Mouse (Mus musculus): Measurements from ENCODE around the gene Gpr27. TPM values are rescaled to one million over a fixed set of nuclear protein-coding genes. Genes with fewer than 3 reads are reported as not detected.

The Gpr27 gene
- polyA plus RNA-seq, 1 experiment from 2014 or later = 0.18 TPM

DNA sequence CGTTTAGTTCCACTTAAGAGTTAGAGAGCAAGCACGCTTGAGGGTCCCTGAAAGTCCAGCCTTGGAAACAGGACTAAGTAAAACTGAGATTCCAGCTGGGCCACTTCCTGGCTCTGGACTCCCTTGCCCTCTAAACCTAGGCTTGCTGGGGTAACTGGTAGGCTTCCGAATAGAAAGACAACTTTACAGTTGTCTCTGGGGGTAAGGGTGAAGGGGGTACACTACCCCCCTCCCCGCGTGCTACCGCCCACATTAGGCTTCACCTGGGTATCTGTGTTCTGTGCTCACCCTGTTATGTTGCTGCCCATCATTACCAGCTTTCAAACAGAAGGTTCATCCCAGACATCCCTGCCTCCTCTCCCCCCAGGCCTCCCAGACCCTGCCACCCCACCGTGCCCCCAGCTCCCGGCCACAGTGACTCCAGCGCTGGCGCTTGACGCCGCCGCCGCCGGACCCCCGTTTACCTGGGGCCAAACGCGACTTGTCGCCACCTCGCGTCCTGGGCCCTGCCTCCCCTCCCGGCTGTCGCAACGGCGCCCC lies 743 bp upstream of the Gpr27 start:
- Histone ChIP-seq H3K27me3 (ENCODE audit: insufficient read depth, low read length) (peaks cover 62% of the 10 kb centered on the region), H3K36me3 (replicated peaks; ENCODE audit: insufficient read depth, low read length) (no peaks in the 10 kb centered on the region), H3K4me2 (ENCODE audit: low read depth, low read length) (peak overlapping the region; percentile 75), H3K27ac (ENCODE audit: low read depth) (no peak overlapping the region), H3K4me3 (ENCODE audit: low read depth, low read length) (peak overlapping the region; percentile 54; the same call in 1 of the 2 replicates), H3K9me3 (ENCODE audit: low read length) (no peaks in the 10 kb centered on the region), H3K4me1 (ENCODE audit: insufficient read depth) (peaks cover 5% of the 10 kb centered on the region; the same call in 1 of the 2 replicates), H3K9ac (replicated peaks) (no peak overlapping the region)
- ATAC-seq = no peak
- WGBS (ENCODE audit: insufficient replicate concordance) = 7% methylated on average over 25 of the region's 25 CpGs
- no peak for DNase-seq
- TF ChIP-seq EP300 (IDR thresholded peaks at IDR 0.05; ENCODE audit: low read depth) (no peak), CTCF (IDR thresholded peaks at IDR 0.05; ENCODE audit: low read depth) (no peak)

DNA sequence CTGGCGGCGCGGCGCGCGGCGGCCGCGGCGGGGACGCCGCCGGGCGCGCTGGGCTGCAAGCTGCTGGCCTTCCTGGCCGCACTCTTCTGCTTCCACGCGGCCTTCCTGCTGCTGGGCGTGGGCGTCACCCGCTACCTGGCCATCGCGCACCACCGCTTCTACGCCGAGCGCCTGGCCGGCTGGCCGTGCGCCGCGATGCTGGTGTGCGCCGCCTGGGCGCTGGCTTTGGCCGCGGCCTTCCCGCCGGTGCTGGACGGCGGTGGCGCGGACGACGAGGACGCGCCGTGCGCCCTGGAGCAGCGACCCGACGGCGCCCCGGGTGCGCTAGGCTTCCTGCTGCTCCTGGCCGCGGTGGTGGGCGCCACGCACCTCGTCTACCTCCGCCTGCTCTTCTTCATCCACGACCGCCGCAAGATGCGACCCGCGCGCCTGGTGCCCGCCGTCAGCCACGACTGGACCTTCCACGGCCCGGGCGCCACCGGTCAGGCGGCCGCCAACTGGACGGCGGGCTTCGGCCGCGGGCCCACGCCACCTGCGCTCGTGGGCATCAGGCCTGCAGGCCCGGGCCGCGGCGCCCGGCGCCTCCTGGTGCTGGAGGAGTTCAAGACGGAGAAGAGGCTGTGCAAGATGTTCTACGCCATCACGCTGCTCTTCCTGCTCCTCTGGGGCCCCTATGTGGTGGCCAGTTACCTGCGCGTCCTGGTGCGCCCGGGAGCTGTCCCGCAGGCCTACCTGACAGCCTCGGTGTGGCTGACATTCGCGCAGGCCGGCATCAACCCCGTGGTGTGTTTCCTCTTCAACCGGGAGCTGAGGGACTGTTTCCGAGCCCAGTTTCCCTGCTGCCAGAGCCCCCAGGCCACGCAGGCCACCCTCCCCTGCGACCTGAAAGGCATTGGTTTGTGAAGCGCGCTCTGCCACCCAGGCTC lies 700 bp downstream of the Gpr27 start:
- 2% methylated on average over 87 of the region's 110 CpGs for WGBS (ENCODE audit: insufficient replicate concordance)
- H3K27ac ChIP-seq (ENCODE audit: low read depth) = no peak overlapping the region

GRCm38 (mm10) chr6:99700484-99700883 lies 8.0 kb downstream of the Gpr27 start:
- no peak for TF ChIP-seq CTCF (IDR thresholded peaks at IDR 0.05; ENCODE audit: low read depth)
- no peak for TF ChIP-seq EP300 (IDR thresholded peaks at IDR 0.05; ENCODE audit: low read depth)
- DNase-seq (no peak), ATAC-seq (no peak)
- H3K36me3 ChIP-seq (replicated peaks; ENCODE audit: insufficient read depth, low read length) = no peaks in the 10 kb centered on the region
- WGBS (ENCODE audit: insufficient replicate concordance) = 73% methylated on average over 3 of the region's 3 CpGs
- H3K9me3 ChIP-seq (ENCODE audit: low read length) = no peaks in the 10 kb centered on the region
- no peak overlapping the region for H3K27ac ChIP-seq (ENCODE audit: low read depth)
- no peak overlapping the region for H3K4me3 ChIP-seq (ENCODE audit: low read depth, low read length)
- H3K27me3 ChIP-seq (ENCODE audit: insufficient read depth, low read length) = peaks cover 22% of the 10 kb centered on the region
- H3K4me1 ChIP-seq (ENCODE audit: insufficient read depth) = no peaks in the 10 kb centered on the region
- no peak overlapping the region for H3K9ac ChIP-seq (replicated peaks)
- no peak overlapping the region for H3K4me2 ChIP-seq (ENCODE audit: low read depth, low read length)

More for the DNA sequence above, 700 bp downstream of the Gpr27 start:
- Histone ChIP-seq H3K9me3 (ENCODE audit: low read length) (no peaks in the 10 kb centered on the region), H3K4me3 (ENCODE audit: low read depth, low read length) (peak overlapping the region; percentile 54), H3K9ac (replicated peaks) (no peak overlapping the region), H3K4me1 (ENCODE audit: insufficient read depth) (peaks cover 5% of the 10 kb centered on the region; the same call in 1 of the 2 replicates), H3K27me3 (ENCODE audit: insufficient read depth, low read length) (peaks cover 68% of the 10 kb centered on the region), H3K36me3 (replicated peaks; ENCODE audit: insufficient read depth, low read length) (no peaks in the 10 kb centered on the region), H3K4me2 (ENCODE audit: low read depth, low read length) (peak overlapping the region; percentile 75)
- ATAC-seq (no peak), DNase-seq (no peak)
- TF ChIP-seq CTCF (IDR thresholded peaks at IDR 0.05; ENCODE audit: low read depth) (no peak), EP300 (IDR thresholded peaks at IDR 0.05; ENCODE audit: low read depth) (no peak)

- ATAC-seq (no peak), DNase-seq (no peak)
- H3K4me1 ChIP-seq (ENCODE audit: insufficient read depth) = no peaks in the 10 kb centered on the region
- H3K9ac ChIP-seq (replicated peaks) = no peak overlapping the region
- no peaks in the 10 kb centered on the region for H3K9me3 ChIP-seq (ENCODE audit: low read length)
- WGBS (ENCODE audit: insufficient replicate concordance) = 59% methylated on average over 11 of the region's 11 CpGs
- H3K4me2 ChIP-seq (ENCODE audit: low read depth, low read length) = no peak overlapping the region
- TF ChIP-seq CTCF (IDR thresholded peaks at IDR 0.05; ENCODE audit: low read depth) (no peak), EP300 (IDR thresholded peaks at IDR 0.05; ENCODE audit: low read depth) (no peak)
- no peaks in the 10 kb centered on the region for H3K36me3 ChIP-seq (replicated peaks; ENCODE audit: insufficient read depth, low read length)
- no peak overlapping the region for H3K4me3 ChIP-seq (ENCODE audit: low read depth, low read length)
- no peak overlapping the region for H3K27ac ChIP-seq (ENCODE audit: low read depth)
- no peaks in the 10 kb centered on the region for H3K27me3 ChIP-seq (ENCODE audit: insufficient read depth, low read length)
These were observed 19.2 kb downstream of the Gpr27 start for GRCm38 (mm10) chr6:99711576-99712101.

DNA sequence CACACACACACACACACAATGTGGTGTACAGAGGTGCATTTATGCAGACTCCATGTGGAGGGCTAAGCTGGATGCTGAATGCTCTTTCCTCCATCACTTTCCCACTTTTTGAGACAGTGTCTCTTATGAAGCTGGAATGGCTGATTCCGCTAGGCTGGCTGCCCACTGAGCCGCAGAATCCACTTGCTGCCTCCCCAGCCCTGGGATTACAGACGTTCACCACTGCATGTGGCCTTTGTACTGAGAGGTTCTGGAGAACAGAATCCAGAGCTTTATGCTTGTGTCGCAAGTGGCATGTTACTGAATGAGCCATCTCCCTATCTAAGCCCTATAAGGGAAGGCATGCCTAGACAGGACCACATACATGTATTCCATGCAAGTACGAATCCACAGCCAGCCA lies 20.8 kb downstream of the Gpr27 start:
- Histone ChIP-seq H3K9ac (replicated peaks) (no peak overlapping the region), H3K9me3 (ENCODE audit: low read length) (no peaks in the 10 kb centered on the region), H3K4me2 (ENCODE audit: low read depth, low read length) (no peak overlapping the region), H3K4me1 (ENCODE audit: insufficient read depth) (no peaks in the 10 kb centered on the region), H3K27me3 (ENCODE audit: insufficient read depth, low read length) (no peaks in the 10 kb centered on the region), H3K36me3 (replicated peaks; ENCODE audit: insufficient read depth, low read length) (no peaks in the 10 kb centered on the region), H3K27ac (ENCODE audit: low read depth) (no peak overlapping the region), H3K4me3 (ENCODE audit: low read depth, low read length) (no peak overlapping the region)
- WGBS (ENCODE audit: insufficient replicate concordance) = 73% methylated on average over 5 of the region's 5 CpGs
- no peak for TF ChIP-seq EP300 (IDR thresholded peaks at IDR 0.05; ENCODE audit: low read depth)
- no peak for TF ChIP-seq CTCF (IDR thresholded peaks at IDR 0.05; ENCODE audit: low read depth)
- no peak for DNase-seq
- no peak for ATAC-seq

DNA sequence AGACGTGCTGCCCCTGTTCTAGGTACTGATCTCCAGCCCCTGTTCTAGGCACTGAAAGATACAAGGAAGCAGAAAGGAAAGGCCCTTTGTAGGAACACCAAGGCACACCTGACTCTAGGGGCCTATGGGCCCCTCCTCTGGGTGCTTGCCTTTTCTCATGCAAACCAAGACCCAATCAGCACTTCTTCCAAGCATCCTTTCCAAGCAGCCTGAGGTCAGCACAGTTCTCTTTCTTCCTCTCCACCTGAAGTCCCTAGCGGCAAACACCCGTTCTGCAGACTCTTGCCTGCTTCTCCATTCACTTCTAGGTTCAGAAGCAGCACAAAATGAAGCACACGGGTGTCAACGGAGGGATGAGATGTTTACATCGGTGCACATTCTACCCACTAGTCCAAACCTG lies 22.7 kb downstream of the Gpr27 start:
- Histone ChIP-seq H3K9ac (replicated peaks) (no peak overlapping the region), H3K4me3 (ENCODE audit: low read depth, low read length) (no peak overlapping the region), H3K36me3 (replicated peaks; ENCODE audit: insufficient read depth, low read length) (no peaks in the 10 kb centered on the region), H3K27me3 (ENCODE audit: insufficient read depth, low read length) (no peaks in the 10 kb centered on the region), H3K4me2 (ENCODE audit: low read depth, low read length) (no peak overlapping the region), H3K27ac (ENCODE audit: low read depth) (no peak overlapping the region), H3K4me1 (ENCODE audit: insufficient read depth) (no peaks in the 10 kb centered on the region), H3K9me3 (ENCODE audit: low read length) (no peaks in the 10 kb centered on the region)
- DNase-seq (no peak), ATAC-seq (no peak)
- no peak for TF ChIP-seq EP300 (IDR thresholded peaks at IDR 0.05; ENCODE audit: low read depth)
- TF ChIP-seq CTCF (IDR thresholded peaks at IDR 0.05; ENCODE audit: low read depth) = no peak
- WGBS (ENCODE audit: insufficient replicate concordance) = 49% methylated on average over 6 of the region's 6 CpGs
